Mouse (Mus musculus): ENCODE results near the gene Ercc6l2.
A peak's percentile ranks its signal among the peaks of the same experiment; 100 is the strongest.

The Ercc6l2 gene

DNA sequence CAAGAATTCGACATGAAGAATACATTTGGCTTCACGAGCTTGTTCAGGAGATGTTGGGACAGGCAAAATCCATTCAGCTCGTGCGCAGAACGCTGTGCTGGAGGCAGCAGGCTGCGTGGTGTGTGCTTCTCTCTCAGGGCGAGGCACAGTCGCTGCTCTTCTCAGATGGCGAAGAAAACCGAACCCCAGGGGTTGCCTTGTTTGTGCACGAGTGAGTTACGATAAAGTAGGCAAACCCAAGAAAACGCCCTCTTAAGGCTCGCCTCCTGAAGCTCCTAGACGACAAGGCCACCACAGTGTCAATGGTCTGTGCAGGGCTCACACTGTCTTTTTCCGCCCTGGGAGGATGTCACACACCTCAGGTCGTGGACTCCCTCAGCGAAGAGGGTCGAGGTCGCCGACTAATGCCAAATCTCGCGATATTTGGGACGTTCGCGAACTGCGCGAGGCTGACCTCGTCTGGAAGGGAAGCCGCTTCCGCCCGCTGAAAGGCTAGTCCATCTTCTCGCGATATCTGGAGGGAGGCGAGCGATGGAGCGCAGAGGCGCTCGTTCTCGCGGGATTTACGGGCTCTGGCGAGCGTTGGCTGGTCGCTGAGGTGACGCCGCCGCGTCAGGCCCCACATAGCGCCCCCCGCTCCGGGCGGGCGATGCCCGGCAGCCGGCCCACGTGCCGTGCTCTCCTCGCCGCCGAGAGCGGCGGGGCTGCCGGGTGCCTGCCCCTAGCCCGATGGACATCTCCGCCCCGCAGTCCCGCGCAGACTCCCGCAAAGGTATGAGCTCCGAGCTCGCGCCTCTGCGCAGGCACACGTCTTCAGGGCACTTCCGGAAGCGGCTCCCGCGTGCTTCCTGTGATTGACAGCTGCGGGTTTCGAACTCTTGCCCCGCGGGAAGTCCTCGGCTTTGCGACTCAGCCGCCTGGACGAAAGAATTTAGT, at the start of gene Ercc6l2:
Gene Ercc6l2, plus strand, starts transcription at position 495 of the 936 bp plus-strand sequence.
- peak; percentile 98 for DNase-seq

DNA sequence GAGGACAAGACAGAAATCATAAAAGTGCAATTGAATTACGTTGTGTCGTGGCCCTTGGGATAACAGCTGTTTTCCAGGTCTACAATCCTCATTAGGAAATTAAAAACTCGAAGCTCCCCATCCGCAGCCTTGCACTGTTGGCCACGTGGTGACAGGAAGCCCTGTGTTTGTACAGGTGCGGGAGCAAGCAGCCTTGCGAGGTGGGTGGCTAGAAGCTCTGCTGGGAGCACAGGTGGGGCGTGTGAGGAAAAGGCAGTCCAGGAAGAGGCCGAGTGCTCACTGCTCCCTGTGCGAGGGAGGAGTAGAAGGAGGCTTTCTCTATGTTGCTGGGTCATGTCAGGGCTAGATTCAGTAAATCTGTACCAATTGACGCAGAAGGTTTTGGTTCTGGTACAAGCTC, 49.0 kb upstream of the Ercc6l2 start:
- DNase-seq, result no peak

DNA sequence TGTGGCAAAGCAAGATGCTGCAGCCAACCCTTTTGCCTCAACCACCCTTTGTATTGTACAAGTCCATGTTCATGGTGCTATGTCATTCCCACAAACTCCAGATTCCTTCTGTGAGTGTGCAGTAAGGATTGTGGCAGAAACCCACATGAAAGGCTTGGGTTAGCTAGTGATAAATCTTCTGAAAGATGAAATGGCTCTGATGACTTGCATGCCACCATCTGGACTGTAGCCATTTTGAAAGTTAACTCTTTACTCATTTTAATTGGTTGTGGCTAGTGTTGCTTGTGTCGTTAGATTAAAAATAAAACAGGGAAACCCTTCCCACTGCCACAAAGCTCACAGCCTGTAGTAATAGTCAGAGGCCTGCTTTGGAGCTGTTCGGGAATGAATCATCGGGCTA, 44.0 kb upstream of the Ercc6l2 start:
- no peak for DNase-seq

DNA sequence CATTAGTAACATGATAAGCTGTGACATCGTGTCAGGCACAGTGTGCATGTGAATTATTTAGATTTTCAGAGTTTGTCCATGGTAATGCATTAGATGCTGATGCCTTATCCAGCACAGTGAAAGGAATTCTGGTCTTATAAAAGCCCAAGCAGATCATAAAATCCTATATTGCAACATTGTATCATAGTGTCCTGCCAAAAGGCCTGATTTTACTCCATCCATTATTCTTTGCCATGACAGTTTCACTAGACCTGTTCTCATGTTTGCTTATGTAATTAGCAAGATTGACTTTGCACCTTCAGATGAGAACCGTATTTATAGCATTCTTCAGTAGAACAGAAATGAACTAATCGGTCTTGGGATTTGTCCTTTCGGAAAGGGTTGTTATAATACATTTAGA, 36.1 kb upstream of the Ercc6l2 start:
- no peak for DNase-seq

DNA sequence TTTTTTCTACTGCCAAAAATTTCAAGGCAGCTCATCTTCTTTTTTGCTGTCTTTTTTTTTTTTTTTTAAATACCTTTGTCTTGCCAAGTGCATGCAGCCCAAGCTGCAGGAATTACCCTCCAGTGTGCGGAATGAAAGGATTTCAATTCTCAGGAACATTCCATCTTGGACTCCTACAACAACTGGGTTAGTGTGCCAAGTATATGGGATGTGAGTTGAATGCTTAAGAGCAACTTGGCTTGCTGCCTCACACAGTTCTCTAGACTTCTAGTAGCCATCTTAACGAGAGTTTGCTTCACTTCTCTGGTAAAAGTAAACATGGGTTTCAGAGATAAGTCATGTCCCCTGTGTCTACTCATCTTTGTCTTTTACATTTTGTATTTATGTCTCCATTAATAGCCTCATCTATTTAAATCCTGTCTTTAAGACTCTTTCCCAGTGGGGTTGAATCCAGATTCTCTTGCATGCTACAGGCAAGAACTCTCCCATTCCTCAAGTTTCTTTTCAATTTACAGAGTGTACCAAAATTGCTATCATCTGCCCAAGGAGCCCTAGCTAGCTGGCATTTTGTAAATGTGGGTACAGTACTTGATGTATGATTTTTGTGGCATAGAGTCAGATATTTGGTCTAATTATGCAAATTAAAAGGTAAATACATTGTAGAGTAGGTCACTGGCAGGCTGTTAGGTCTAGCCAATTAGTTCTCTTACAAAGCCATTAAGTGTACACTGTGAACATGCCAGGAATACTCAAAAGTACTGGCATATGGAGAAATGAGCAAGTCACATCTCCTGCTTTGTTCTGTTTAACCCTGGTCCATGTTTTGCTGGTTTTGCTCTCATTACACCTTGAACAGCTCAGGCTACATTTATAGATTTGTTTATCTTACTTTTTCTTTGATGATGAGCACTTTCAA, 35.4 kb upstream of the Ercc6l2 start:
- peak; percentile 3 to 25 for DNase-seq

DNA sequence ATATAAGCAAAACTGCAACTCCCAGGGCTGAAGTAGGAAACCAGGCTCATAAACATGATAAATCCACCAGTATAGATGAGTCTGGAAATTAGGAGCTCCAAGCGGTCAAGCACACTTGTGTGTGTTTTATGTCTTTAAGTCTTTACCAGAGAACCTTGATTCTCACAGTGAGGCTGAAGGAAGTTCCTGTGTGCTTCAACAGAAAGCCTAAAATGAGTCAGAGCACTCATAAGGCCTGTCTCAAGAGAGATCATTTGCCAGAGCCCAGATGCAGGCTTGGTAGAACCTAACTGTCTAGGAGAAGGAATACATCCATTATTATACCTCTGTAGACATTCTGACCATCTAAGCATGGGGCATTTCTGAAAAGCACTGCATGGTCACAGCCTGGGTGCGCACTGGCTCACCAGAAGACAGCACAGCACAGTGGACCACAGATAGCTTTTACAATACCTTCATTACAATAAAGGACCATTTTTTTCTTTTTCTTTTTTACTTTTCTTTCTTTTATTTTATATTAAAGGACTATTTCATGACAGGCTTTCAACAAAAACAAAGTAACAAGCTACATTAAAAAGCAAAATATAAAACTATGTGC, 22.7 kb upstream of the Ercc6l2 start:
- DNase-seq, result no peak

DNA sequence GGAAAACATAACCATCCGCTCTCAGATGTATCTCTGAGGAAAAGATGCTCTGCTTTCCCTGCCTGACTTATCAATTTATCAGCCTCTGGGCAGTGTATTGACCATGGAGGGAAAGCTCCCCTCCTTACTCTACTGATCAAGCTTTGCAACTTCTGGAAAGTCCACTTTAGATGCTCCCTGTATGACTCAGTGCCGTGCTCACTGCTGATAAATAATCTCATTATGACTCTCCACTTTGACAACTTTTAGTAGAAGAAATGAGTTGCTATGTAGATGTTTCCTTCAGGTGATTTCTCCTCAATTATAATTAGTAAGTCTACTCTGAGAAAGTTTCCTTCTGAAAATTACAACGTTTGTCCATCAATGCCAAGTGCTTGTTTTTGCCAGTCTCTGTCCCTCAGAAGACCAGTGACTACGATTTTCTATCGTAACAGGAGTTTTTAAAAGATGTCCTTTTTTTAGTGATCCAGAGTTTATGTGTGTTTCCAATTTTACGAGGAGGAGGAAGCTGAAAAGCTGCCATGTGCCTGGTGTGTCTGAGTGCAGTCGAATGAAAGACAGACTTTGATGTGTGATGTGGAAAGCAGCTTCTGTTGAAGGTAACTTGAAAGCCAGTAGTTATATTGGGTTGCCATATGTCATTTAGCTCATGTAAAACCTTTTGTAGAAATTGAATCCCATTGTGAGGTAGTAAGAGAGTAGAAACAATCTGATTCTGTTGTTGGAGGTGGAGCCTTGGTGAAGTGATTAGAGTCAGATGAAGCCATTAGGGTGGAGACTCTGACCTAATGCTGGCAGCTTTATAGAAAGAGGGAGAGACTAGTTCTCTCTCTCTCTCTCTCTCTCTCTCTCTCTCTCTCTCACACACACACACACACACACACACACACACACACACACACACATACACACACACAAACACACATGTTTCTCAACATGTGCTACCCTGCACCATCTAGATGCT, 21.4 kb upstream of the Ercc6l2 start:
- DNase-seq, result no peak

DNA sequence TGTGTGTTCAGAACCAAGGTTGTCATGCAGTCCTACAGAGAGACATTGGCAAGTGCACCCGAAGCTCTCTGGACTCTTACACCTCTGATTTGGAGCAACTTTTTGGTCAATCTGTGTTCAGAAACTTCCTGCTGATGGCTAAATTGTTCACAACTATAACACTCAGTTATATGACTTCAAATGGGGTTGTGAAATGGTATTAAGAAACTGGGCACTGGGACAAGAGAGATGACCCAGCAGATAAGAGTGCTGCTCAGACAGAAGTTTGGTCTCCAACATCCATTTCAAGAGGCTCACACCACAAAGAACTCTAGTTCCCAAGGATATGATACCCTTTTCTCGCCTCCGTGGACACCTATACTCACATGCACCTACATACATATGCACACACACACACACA, 16.4 kb upstream of the Ercc6l2 start:
- DNase-seq, result no peak

DNA sequence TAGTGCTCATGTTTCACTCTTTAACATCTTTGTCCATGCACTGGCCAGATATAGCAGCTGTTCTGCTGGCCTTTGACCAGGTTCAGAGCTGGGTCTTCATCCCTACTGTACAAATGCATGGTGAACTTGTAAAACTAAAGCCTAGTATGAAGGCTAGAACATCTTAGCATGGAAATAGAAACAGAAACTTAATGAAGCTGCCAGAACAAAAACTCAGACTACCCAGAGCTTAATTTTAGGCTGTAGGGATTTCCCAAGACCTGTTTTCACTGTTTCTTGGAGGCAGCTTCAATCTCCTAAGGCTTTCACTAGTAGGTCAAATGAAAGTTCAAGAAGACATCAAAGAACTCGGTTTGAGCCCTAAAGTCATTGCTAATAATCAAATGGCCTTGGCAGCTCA, 15.1 kb upstream of the Ercc6l2 start:
- no peak for DNase-seq

DNA sequence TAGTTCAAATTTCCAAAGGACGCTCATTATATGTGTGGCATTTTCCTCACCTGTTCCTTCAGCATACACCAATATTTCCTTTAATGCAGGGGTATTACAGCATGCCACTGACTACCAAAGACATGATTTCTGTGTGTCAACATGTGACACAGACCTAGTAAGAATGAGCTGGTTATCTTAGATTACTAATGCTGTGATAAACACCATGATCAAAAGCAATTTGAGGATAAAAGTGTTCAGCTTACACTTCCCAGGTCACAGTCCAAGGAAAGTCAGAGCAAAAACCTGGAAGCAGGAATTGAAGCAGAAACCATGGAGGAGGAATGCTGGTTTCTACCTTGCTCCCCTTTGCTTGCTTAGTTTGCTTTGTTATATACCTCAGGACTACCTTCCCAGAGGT, 13.8 kb upstream of the Ercc6l2 start:
- no peak for DNase-seq

DNA sequence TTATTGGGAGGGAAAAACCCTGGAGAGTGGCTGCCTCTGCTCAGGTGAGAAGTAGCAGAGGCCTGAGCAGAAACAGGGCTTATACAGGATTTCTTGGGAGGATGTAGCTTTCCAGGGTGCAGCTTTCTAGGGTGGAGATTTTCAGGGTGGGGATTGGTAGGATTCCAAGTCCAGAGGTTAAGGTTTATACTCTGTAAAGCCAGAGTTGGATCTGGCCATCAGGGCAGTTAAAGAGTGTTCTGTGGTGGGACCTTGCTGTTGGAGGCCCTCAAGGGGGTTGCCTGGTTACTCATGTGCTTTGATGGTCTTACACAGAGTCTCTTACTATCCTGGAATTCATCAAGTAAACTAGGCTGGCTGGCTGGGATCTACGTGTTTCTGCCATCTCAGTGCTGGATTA, 7.8 kb upstream of the Ercc6l2 start:
- DNase-seq, result no peak

DNA sequence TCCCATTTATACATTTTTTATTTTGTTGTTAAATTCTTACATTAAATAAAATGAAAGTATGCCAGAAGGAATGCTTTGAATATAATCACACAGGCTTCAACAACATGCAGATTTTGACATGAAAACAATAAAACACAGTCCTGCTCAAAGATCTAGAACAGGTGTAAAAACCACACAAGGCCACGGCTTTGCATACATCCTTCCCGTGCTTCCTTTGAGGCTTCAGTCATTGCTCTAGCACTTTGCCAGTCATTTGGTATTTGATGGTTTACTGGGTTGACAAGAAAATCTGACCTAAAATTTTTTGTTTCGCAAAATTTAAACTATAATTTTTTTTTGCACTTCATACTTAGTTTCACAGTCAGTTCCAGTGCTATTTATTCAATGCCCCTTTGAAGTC, 7.1 kb upstream of the Ercc6l2 start:
- no peak for DNase-seq

DNA sequence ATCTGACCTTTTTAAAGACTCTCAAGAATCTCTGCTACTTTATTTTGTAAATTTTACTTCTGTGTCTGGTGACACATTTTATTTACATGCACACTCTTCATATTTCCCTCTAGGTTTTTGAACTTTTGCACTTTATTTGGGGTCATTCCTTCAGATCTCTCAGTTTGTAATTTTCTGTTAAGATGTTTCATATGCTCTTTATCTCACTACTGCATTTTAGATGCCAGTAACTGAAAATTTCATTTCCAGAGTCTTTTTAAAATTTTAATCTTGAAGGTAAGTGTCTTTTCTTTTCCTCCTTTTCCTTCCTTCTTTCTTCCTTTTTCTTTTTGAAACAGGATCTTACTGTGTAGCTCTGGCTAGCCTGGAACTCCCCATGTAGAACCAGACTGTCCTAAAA, 3.6 kb upstream of the Ercc6l2 start:
- no peak for DNase-seq

DNA sequence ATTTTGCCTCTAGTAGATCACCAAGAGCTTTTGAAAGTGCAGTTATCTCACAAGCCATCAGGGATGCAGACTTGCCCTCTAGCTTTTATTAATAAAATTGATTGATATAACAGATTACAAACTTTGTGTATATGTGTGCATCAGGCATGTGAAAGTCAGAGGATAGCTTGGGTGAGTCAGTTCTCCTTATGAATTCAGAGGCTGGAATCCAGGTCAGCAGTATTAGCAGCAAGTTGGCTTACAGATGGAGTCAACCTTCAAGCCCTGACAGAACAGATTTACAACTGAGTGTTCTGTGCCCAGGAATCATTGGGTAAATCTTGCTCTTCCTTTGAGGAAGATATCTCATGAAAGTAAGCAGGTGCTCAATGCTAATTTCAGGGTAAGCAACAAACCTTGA, 891 bp downstream of the Ercc6l2 start:
- no peak for DNase-seq

DNA sequence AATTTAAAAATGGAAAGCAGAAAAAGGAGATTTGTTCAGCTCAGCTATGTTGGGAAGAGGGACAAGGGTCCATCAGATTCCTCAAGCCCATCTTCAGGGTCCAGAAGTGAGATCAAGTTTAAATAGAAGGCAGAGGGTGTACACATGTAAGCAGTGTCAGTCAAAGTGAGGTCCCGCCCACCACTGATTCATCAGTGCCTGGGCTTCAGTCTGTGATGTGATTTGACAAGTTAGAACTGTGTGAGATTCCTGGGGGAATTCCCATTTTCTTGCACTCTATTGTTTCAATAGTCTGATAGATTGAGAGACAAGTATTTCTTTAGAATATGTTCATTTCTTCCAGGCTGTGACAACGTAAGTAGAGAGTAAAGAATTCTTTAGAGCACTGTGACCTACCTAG, 30.7 kb downstream of the Ercc6l2 start:
- no peak for DNase-seq

DNA sequence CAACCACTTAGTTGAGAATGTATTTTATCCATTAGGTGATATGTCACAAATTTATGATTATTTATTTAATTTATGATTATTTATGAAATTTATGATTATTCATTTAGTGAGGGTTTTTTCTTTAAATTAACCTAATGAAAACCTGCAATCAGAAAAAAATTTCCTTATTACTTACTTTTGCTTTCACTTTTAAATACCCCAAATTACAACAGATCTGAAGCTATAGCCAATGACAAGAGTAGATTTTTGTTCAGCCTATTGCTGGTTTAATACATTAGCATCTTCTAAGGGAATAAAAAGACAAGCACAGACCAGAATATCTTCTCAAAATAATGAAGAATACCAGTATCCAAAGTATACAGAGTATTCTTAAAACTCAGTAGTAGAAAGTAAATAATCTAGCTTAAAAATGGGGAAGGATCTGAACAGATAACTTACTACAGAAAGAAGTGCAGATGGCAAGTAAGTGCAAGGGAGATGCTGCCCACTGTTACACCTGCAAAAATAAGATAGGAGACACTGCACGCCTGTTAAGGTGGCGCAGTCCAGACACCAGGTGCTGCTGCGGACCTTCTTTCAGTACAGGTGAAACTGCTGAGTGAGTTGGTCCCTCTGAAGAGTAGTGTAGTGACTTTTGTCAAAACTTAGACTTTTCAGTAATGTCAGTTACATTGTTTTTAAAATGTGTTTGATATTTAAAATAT, 35.4 kb downstream of the Ercc6l2 start:
- no peak for DNase-seq

DNA sequence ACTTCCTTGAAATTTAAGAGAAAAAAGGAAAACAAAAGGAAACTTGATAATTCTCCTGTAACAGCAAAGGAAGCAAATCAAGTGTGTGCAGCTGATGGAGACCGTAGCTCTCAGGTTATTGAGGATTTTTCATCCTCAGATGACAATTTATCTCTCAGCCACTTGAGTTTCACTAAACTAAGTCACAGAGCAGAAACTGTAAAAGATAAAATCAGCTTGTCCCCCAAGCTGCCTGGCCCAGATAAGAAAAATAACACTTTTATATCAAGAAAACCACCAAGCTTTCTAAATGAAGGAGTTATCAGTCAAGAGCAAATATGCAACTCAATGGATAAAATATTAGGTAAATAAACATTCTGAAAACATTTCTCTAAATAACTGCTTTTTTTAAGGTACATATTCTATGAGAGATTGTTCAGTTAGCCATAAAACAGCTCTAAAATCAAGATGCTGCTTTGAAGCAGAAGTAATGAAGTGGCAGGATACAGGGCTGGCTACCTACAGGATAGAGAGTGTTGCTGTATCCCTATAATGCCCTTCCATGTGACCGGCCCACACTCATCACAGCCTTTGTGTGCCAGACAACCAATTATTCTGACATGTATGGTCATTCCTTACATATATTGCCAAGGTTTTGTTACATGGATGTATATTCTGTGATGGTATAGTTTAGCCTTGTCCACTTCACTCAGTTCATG, 57.7 kb downstream of the Ercc6l2 start:
- DNase-seq, result no peak

DNA sequence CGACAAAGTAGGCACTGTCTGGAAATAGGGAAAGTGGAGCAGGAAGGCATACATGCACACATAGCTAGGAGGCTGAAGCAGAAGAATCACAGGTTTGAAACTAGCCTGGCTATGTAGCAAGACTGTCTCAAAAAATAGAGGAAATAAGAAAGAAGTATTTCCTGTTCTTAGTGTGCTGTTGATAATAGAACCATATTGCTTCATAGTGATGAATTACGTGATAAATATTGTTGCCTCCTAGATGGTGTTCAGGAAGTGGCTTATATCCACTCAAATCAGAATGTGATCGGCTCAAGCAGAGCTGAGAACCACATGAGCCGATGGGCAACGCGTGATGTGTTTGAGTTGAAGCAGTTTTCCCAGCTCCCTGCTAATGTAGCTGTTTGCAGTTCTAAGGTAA, 62.1 kb downstream of the Ercc6l2 start:
- no peak for DNase-seq

DNA sequence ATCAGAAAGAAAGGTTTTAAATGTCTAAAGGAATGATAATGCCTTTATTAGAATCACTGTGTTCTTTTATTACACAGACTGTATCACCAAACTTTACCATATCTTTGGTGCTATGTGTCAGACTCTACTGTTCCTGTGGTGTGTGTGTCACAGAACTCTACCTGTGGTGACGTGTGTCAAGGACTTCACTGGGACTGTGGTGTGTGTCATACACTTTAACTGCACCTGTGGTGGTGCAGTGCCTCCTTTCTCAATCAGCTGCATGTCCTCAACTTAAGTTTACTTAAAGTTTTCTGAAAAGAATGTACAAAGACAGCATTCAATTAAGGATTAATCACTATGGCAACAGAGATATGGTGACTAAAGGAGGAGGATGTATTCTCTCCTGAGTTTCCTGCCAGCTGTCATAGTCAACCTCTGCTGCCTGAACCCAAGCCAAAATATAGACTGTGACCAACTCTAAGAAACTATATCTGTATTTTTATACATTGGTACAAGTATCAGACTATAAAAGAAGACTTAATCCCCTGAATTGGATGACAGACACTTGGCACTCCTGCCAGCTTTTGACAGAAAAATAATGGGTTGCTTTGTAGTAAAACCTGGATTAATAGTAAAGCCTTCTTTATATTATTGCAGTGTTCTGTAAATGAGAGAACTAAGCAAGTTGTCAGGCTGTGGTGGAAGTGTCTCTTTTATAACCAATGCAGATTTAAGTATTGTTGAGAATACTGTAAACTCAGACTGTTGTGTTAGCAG, 64.2 kb downstream of the Ercc6l2 start:
- DNase-seq, result no peak

DNA sequence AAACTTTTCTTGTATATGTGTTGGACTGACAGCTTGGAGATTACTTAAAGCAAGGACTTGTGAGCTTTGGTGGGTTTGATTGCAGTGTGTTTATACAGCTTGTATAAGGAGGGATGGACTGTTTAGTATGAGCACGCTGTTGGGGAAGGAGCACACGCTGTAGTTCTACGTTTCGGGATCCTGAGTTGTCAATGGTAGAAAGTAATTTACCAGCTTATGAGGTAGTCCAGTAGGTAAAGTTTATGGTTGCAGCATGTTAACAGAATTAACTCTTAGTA, 64.8 kb downstream of the Ercc6l2 start:
- no peak for DNase-seq
